Mouse (Mus musculus): ENCODE results near the gene Tgfbrap1. TPM values are rescaled to one million over a fixed set of nuclear protein-coding genes. Genes with fewer than 3 reads are reported as not detected.

The Tgfbrap1 gene
- total and polyA plus RNA-seq, 3 experiments, result 3.8 to 8.4 (median 6.0) TPM

DNA sequence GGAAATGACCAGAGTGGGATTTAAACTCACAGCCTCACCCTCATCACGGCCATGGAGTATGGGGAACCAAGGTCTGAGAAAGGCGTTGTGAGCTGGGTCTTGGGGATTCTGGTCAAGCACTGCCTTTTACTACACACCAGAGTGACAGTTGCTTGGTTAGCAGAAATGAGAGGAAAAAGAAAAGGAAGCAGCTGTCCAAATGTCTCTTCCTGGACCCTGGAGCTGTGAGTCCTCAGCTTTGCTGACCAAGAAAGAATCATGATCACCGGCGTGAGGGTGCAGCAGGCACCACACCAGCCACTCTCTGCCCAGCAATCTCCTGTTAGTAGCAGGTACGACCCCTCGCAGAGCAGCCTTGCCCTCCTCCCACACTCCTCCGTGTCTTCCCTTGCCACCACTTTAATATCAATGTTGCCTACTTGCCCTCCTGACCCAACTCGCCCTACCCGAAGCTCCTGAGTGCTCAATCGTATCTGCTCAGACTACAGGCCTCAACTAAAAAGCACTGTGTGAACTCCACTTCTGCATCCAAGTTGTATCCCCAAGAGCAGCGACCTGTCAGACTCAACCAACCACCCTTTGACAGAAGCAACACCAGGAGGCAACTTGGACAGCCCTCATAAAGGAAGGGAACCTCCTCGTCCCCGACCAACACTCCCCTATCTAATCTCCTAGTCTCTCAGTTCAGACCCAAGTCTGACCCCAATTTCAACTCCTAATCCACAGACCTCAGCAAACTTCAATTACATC is 7.0 kb downstream of the Tgfbrap1 start:
- Histone ChIP-seq H3K9me3 (replicated peaks; ENCODE audit: low read length) (no peaks in the 10 kb centered on the region), H3K9ac (ENCODE audit: insufficient read depth, low read depth) (peak overlapping the region; percentile 55), H3K27ac (ENCODE audit: insufficient read depth, low read depth) (no peak overlapping the region), H3K79me2 (replicated peaks; ENCODE audit: control insufficient read depth, extremely low read depth, insufficient read depth, poor library complexity, severe bottlenecking) (no peaks in the 10 kb centered on the region), H3K4me3 (replicated peaks in 1 of 3; ENCODE audit: low read depth in 2 of 3, low read length in 2 of 3, poor library complexity in 1 of 3) (peak overlapping the region; percentile 58 to 73 (median 73)), H3K4me1 (ENCODE audit: control insufficient read depth in 1 of 2, insufficient read depth in 2 of 2) (peaks cover 5 to 16% of the 10 kb centered on the region in 2 experiments; a peak in 3 of 4 replicates), H3K4me2 (ENCODE audit: insufficient read depth, low read depth, poor library complexity, severe bottlenecking) (peak overlapping the region; percentile 46; the same call in 1 of the 2 replicates), H3K27me3 (replicated peaks) (no peaks in the 10 kb centered on the region), H3K36me3 (replicated peaks in 1 of 2; ENCODE audit: control insufficient read depth in 1 of 2, insufficient read depth in 1 of 2, low read length in 1 of 2) (peaks cover 2 to 26% of the 10 kb centered on the region in 2 experiments)
- TF ChIP-seq HCFC1 (IDR thresholded peaks at IDR 0.05; ENCODE audit: low read depth, low read length), result no peak
- TF ChIP-seq MAZ (IDR thresholded peaks at IDR 0.05; ENCODE audit: low read depth, low read length), result no peak
- no peak for TF ChIP-seq E2F4 (IDR thresholded peaks at IDR 0.05; ENCODE audit: insufficient replicate concordance, low read depth, low read length)
- TF ChIP-seq MAX (IDR thresholded peaks at IDR 0.05; ENCODE audit: low read length), result no peak
- TF ChIP-seq IRF4 (IDR thresholded peaks at IDR 0.05; ENCODE audit: low read depth, low read length), result no peak
- TF ChIP-seq USF2 (conservative IDR thresholded peaks at IDR 0.05; ENCODE audit: low read depth, low read length), result no peak
- no peak for TF ChIP-seq EP300 (IDR thresholded peaks at IDR 0.05; ENCODE audit: low read length)
- in situ Hi-C loops (cut with MboI; ENCODE audit: low pct_ligation_motif_present, low pct_unique_long_range_greater_than_20kb, low sequenced_read_pairs), result no loop called here
- dilution Hi-C loops (cut with MboI; ENCODE audit: extremely low pct_ligation_motif_present, extremely low pct_unique_long_range_greater_than_20kb, low sequenced_read_pairs), result no loop called here
- DNase-seq (ENCODE audit: extremely low read depth), result no peak

GRCm38 (mm10) chr1:43090418-43090817 is 8.0 kb downstream of the Tgfbrap1 start:
- H3K79me2 ChIP-seq (replicated peaks; ENCODE audit: control insufficient read depth, extremely low read depth, insufficient read depth, poor library complexity, severe bottlenecking), result no peaks in the 10 kb centered on the region
- no peaks in the 10 kb centered on the region for H3K27me3 ChIP-seq (replicated peaks)
- H3K4me3 ChIP-seq (replicated peaks in 1 of 3; ENCODE audit: low read depth in 2 of 3, low read length in 2 of 3, poor library complexity in 1 of 3), result no peak overlapping the region
- no peak for DNase-seq (ENCODE audit: extremely low read depth)
- peaks cover 5 to 16% of the 10 kb centered on the region in 2 experiments; a peak in 3 of 4 replicates for H3K4me1 ChIP-seq (ENCODE audit: control insufficient read depth in 1 of 2, insufficient read depth in 2 of 2)
- dilution Hi-C loops (cut with MboI; ENCODE audit: extremely low pct_ligation_motif_present, extremely low pct_unique_long_range_greater_than_20kb, low sequenced_read_pairs), result no loop called here
- in situ Hi-C loops (cut with MboI; ENCODE audit: low pct_ligation_motif_present, low pct_unique_long_range_greater_than_20kb, low sequenced_read_pairs), result no loop called here
- no peaks in the 10 kb centered on the region for H3K9me3 ChIP-seq (replicated peaks; ENCODE audit: low read length)
- no peak overlapping the region for H3K9ac ChIP-seq (ENCODE audit: insufficient read depth, low read depth)
- no peak for TF ChIP-seq UBTF (IDR thresholded peaks at IDR 0.05; ENCODE audit: low read depth, low read length)
- TF ChIP-seq KAT2A (IDR thresholded peaks at IDR 0.05; ENCODE audit: insufficient replicate concordance, low read length), result no peak
- no peak for TF ChIP-seq MAFK (IDR thresholded peaks at IDR 0.05; ENCODE audit: insufficient replicate concordance, low read length)
- no peak for TF ChIP-seq IRF4 (IDR thresholded peaks at IDR 0.05; ENCODE audit: low read depth, low read length)
- TF ChIP-seq MAX (IDR thresholded peaks at IDR 0.05; ENCODE audit: low read length), result no peak
- no peak for TF ChIP-seq ZMIZ1 (IDR thresholded peaks at IDR 0.05; ENCODE audit: low read depth, low read length)
- TF ChIP-seq CTCF (conservative IDR thresholded peaks at IDR 0.05 in 1 of 2, IDR thresholded peaks at IDR 0.05 in 1 of 2; ENCODE audit: low read depth in 2 of 2, low read length in 2 of 2), result no peak
- TF ChIP-seq MAZ (IDR thresholded peaks at IDR 0.05; ENCODE audit: low read depth, low read length), result no peak
- TF ChIP-seq CHD1 (IDR thresholded peaks at IDR 0.05; ENCODE audit: low read depth, low read length), result no peak
- TF ChIP-seq USF1 (IDR thresholded peaks at IDR 0.05; ENCODE audit: low read depth, low read length), result no peak
- no peak for TF ChIP-seq POLR2A (IDR thresholded peaks at IDR 0.05; ENCODE audit: low read depth, low read length)
- TF ChIP-seq ELF1 (IDR thresholded peaks at IDR 0.05; ENCODE audit: low read depth, low read length), result no peak
- TF ChIP-seq SMC3 (IDR thresholded peaks at IDR 0.05; ENCODE audit: low read depth, low read length), result no peak
- TF ChIP-seq GABPA (IDR thresholded peaks at IDR 0.05; ENCODE audit: insufficient replicate concordance, low read depth, low read length), result no peak
- no peak for TF ChIP-seq NRF1 (IDR thresholded peaks at IDR 0.05; ENCODE audit: low read depth, low read length)
- peaks cover 2 to 21% of the 10 kb centered on the region in 2 experiments for H3K36me3 ChIP-seq (replicated peaks in 1 of 2; ENCODE audit: control insufficient read depth in 1 of 2, insufficient read depth in 1 of 2, low read length in 1 of 2)
- H3K4me2 ChIP-seq (ENCODE audit: insufficient read depth, low read depth, poor library complexity, severe bottlenecking), result no peak overlapping the region
- no peak overlapping the region for H3K27ac ChIP-seq (ENCODE audit: insufficient read depth, low read depth)
